Mouse (Mus musculus) heart, embryonic 11.5 days (tissue): ENCODE data around the gene Macrod2. TPM values are rescaled to one million over a fixed set of nuclear protein-coding genes. Genes with fewer than 3 reads are reported as not detected.

Source experiments
- ATAC-seq: fragments of 200-750 bp; cut with Nextera tagmentation; replicated peaks from 2 replicates; pipeline ENCODE4 v1.8.0; 2017; ENCODE audit warnings: moderate library complexity; ENCODE audit not compliant: insufficient number of reproducible peaks, low FRiP score, low TSS enrichment
- H3K27ac ChIP-seq: fragments of 300-500 bp; sonication (generic); 2 replicates; pipeline ENCODE4 v1.5.1; 2014; ENCODE audit warnings: mild to moderate bottlenecking, low read depth, low read length
- H3K27me3 ChIP-seq: fragments of 300-500 bp; sonication (generic); 2 replicates; pipeline ENCODE4 v1.6.1; 2014; ENCODE audit warnings: mild to moderate bottlenecking, low read length, mixed read lengths; ENCODE audit not compliant: control insufficient read depth, insufficient read depth
- H3K36me3 ChIP-seq: fragments of 300-500 bp; sonication (generic); 2 replicates; pipeline ENCODE4 v1.6.1; 2014; ENCODE audit warnings: mild to moderate bottlenecking, low read length, moderate library complexity, mixed read lengths; ENCODE audit not compliant: control insufficient read depth, insufficient read depth
- H3K4me1 ChIP-seq: fragments of 300-500 bp; sonication (generic); 2 replicates; pipeline ENCODE4 v1.6.1; 2014; ENCODE audit warnings: low read length; ENCODE audit not compliant: control insufficient read depth, insufficient read depth
- H3K4me2 ChIP-seq: fragments of 300-500 bp; sonication (generic); 2 replicates; pipeline ENCODE4 v1.6.1; 2014; ENCODE audit warnings: mild to moderate bottlenecking, moderate library complexity
- H3K4me3 ChIP-seq: fragments of 300-500 bp; sonication (generic); 2 replicates; pipeline ENCODE4 v1.5.1; 2014; ENCODE audit warnings: low read depth, low read length
- H3K9ac ChIP-seq: fragments of 300-500 bp; sonication (generic); 2 replicates; pipeline ENCODE4 v1.6.1; 2014; ENCODE audit warnings: mild to moderate bottlenecking, low read depth, low read length, moderate library complexity
- H3K9me3 ChIP-seq: fragments of 300-500 bp; sonication (generic); replicated peaks from 2 replicates; pipeline ENCODE4 v1.6.1; 2016; ENCODE audit warnings: low read length; ENCODE audit not compliant: control insufficient read depth
- WGBS: fragments of 180-500 bp; shearing (Covaris S2); extraction: QIAGEN DNeasy Blood & Tissue Kit; methylation state at CpG from one replicate; pipeline ENCODE4 v1.1.7; 2014; ENCODE audit not compliant: insufficient replicate concordance; 5-methylcytosine and 5-hydroxymethylcytosine counted together
- polyA plus RNA-seq: library from polyadenylated mRNA; unstranded; fragments of >200 nt; fragmentation: Nextera tagmentation; extraction: Ambion mirVana; gene quantifications from 2 replicates; pipeline ENCODE4 v1.2.1, GENCODE M21; 2014

Macrod2 gene
- polyA plus RNA-seq, 1 experiment from 2014 or later, result 20.5 TPM

DNA sequence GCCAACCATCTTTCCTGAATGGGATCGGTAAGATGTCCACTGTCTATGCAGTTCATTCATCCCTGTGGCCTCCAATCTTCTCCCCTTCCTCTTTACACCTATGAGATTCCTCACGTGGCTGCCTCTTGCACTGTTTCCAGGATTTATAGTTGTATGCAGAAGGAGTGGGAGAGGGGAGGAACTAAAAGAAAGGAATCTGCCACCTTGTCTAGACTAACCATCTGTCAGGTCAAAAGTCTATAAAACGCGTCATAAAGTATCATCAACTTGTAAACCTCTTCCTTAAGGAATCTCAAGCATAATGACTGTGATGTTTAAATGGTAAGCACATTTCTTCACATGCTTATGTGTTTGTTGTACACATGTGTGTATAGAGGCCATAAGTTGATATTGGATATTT, 416.6 kb downstream of the Macrod2 start:
- H3K27me3 ChIP-seq, result no peaks in the 10 kb centered on the region
- no peaks in the 10 kb centered on the region for H3K9me3 ChIP-seq
- no peaks in the 10 kb centered on the region for H3K4me1 ChIP-seq
- no peak for ATAC-seq
- no peaks in the 10 kb centered on the region for H3K36me3 ChIP-seq
- H3K4me3 ChIP-seq, result no peak overlapping the region
- 87% methylated on average over 4 of the region's 4 CpGs for WGBS
- no peak overlapping the region for H3K9ac ChIP-seq
- no peak overlapping the region for H3K4me2 ChIP-seq
- H3K27ac ChIP-seq, result no peak overlapping the region

- WGBS, result 38% methylated on average over 2 of the region's 2 CpGs
- no peaks in the 10 kb centered on the region for H3K36me3 ChIP-seq
- no peak overlapping the region for H3K4me2 ChIP-seq
- no peak overlapping the region for H3K4me3 ChIP-seq
- H3K4me1 ChIP-seq, result no peaks in the 10 kb centered on the region
- no peak overlapping the region for H3K9ac ChIP-seq
- no peak for ATAC-seq
- no peaks in the 10 kb centered on the region for H3K9me3 ChIP-seq
- H3K27me3 ChIP-seq, result no peaks in the 10 kb centered on the region
- no peak overlapping the region for H3K27ac ChIP-seq
Measured at GRCm38 (mm10) chr2:140819391-140820120, 424.4 kb downstream of the Macrod2 start.

- no peak overlapping the region for H3K4me2 ChIP-seq
- H3K9me3 ChIP-seq, result no peaks in the 10 kb centered on the region
- no peaks in the 10 kb centered on the region for H3K36me3 ChIP-seq
- H3K27me3 ChIP-seq, result no peaks in the 10 kb centered on the region
- H3K27ac ChIP-seq, result no peak overlapping the region
- H3K4me1 ChIP-seq, result no peaks in the 10 kb centered on the region
- no peak overlapping the region for H3K4me3 ChIP-seq
- 83% methylated on average over 3 of the region's 3 CpGs for WGBS
- H3K9ac ChIP-seq, result no peak overlapping the region
- ATAC-seq, result no peak
Measured at GRCm38 (mm10) chr2:140822378-140822777, 427.3 kb downstream of the Macrod2 start.

- Histone ChIP-seq H3K9me3 (no peaks in the 10 kb centered on the region), H3K4me2 (no peak overlapping the region), H3K4me3 (no peak overlapping the region), H3K27me3 (no peaks in the 10 kb centered on the region), H3K36me3 (no peaks in the 10 kb centered on the region), H3K9ac (no peak overlapping the region), H3K4me1 (peaks cover 4% of the 10 kb centered on the region; the same call in 1 of the 2 replicates), H3K27ac (no peak overlapping the region)
- 56% methylated on average over 2 of the region's 2 CpGs for WGBS
- ATAC-seq, result no peak
Measured at GRCm38 (mm10) chr2:140826241-140826640, 431.1 kb downstream of the Macrod2 start.

GRCm38 (mm10) chr2:140828859-140829258, 433.8 kb downstream of the Macrod2 start:
- Histone ChIP-seq H3K27me3 (no peaks in the 10 kb centered on the region), H3K36me3 (no peaks in the 10 kb centered on the region), H3K4me2 (no peak overlapping the region), H3K9me3 (no peaks in the 10 kb centered on the region), H3K27ac (no peak overlapping the region), H3K9ac (no peak overlapping the region), H3K4me3 (no peak overlapping the region), H3K4me1 (peaks cover 4% of the 10 kb centered on the region; the same call in 1 of the 2 replicates)
- ATAC-seq, result no peak
- WGBS, result 82% methylated on average over 5 of the region's 5 CpGs

DNA sequence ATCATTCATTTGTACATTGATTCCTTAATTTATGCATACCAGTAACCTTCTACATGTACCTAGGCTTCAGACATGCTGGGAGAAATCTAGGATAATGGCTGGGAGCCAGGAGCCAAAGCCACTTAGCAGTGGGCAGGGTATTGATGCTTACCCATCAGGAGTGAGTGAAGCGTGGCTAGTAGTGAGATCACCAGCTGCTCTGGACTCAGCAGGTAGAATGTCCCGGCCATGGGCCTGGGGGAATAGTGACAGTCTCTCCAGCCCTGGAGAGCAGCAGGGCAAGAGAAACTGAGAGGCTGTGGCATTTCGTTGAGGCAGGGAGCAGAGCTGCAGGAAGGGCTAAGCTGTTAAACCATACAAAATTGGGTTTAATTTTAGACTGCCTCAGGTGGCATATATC, 435.0 kb downstream of the Macrod2 start:
- ATAC-seq, result no peak
- WGBS, result 52% methylated on average over 3 of the region's 3 CpGs
- Histone ChIP-seq H3K27ac (no peak overlapping the region), H3K36me3 (no peaks in the 10 kb centered on the region), H3K4me1 (peaks cover 4% of the 10 kb centered on the region; the same call in 1 of the 2 replicates), H3K4me2 (no peak overlapping the region), H3K9ac (no peak overlapping the region), H3K4me3 (no peak overlapping the region), H3K27me3 (no peaks in the 10 kb centered on the region), H3K9me3 (no peaks in the 10 kb centered on the region)

- Histone ChIP-seq H3K4me3 (no peak overlapping the region), H3K4me1 (peaks cover 5% of the 10 kb centered on the region; the same call in 1 of the 2 replicates), H3K9me3 (no peaks in the 10 kb centered on the region), H3K27ac (no peak overlapping the region), H3K4me2 (no peak overlapping the region), H3K9ac (no peak overlapping the region), H3K36me3 (no peaks in the 10 kb centered on the region), H3K27me3 (no peaks in the 10 kb centered on the region)
- WGBS, result 60% methylated on average over 2 of the region's 2 CpGs
- no peak for ATAC-seq
Measured at GRCm38 (mm10) chr2:140839371-140839770, 444.3 kb downstream of the Macrod2 start.

DNA sequence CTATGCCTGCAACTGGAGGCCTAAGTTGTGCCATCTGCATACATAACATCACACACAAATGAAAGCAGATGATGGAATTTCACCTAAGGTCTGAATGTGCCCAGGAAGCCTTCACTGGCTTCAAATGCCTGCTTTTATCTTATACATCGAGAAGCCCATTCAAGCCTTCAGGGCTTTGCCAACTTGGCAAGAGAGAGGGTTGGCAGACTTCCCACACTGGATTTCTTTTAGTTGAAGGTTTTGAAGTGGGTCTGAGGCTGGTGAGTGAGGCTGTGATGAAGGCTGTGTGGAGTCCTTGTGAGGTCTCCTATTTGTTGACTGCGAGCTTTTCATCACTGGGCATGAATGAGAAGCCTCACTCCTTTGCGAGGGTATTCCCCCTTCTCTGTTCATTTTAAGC, 444.8 kb downstream of the Macrod2 start:
- no peak overlapping the region for H3K4me2 ChIP-seq
- H3K27me3 ChIP-seq, result no peaks in the 10 kb centered on the region
- ATAC-seq, result no peak; the same call in 1 of the 2 replicates
- no peaks in the 10 kb centered on the region for H3K36me3 ChIP-seq
- H3K9me3 ChIP-seq, result no peaks in the 10 kb centered on the region
- 36% methylated on average over 3 of the region's 3 CpGs for WGBS
- H3K9ac ChIP-seq, result no peak overlapping the region
- H3K4me3 ChIP-seq, result no peak overlapping the region
- H3K4me1 ChIP-seq, result peaks cover 8% of the 10 kb centered on the region; the same call in 1 of the 2 replicates
- H3K27ac ChIP-seq, result no peak overlapping the region

DNA sequence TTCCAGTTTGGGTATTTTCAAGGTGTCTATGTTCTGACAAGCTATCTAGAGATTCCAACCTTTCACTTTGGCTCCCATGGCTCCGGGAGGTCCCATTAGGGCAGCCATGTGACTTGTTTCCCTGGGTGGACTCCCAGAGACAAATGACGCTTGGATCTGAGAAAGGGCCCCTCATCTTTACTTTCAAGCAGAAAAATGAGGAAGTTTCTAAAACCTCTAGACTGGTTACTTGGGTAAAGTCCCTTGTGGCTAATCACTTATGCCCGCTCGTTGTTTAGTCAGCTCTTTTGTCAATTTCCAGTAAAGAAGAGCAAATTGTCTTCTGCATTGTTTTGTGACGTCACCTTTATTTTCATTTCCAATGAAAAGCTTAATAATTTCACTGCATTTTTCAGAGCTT, 448.9 kb downstream of the Macrod2 start:
- no peak for ATAC-seq
- H3K9ac ChIP-seq, result no peak overlapping the region
- H3K4me1 ChIP-seq, result peaks cover 8% of the 10 kb centered on the region; the same call in 1 of the 2 replicates
- H3K27me3 ChIP-seq, result no peaks in the 10 kb centered on the region
- no peaks in the 10 kb centered on the region for H3K36me3 ChIP-seq
- WGBS, result 67% methylated on average over 5 of the region's 5 CpGs
- no peak overlapping the region for H3K4me2 ChIP-seq
- no peak overlapping the region for H3K4me3 ChIP-seq
- no peak overlapping the region for H3K27ac ChIP-seq
- H3K9me3 ChIP-seq, result no peaks in the 10 kb centered on the region
